Mouse (Mus musculus) forebrain, embryonic 11.5 days (tissue): ENCODE measurements around the gene Spock3. TPM values are rescaled to one million over a fixed set of nuclear protein-coding genes. Genes with fewer than 3 reads are reported as not detected.

ENCODE experiments used
- ATAC-seq: fragments of 200-750 bp; cut with Nextera tagmentation; replicated peaks from 2 replicates; pipeline ENCODE4 v1.8.0; 2017; ENCODE audit warnings: moderate TSS enrichment; ENCODE audit not compliant: low FRiP score
- DNase-seq: peaks from one replicate; pipeline ENCODE4 v3.0.0-alpha.2; 2017; ENCODE audit warnings: low spot score
- H3K27ac ChIP-seq: fragments of 300-500 bp; sonication (generic); 2 replicates; pipeline ENCODE4 v1.5.1; 2014; ENCODE audit warnings: low read depth, low read length
- H3K27me3 ChIP-seq: fragments of 300-500 bp; sonication (generic); 2 replicates; pipeline ENCODE4 v1.6.1; 2014; ENCODE audit warnings: mild to moderate bottlenecking, low read length, mixed read lengths; ENCODE audit not compliant: control insufficient read depth, insufficient read depth
- H3K36me3 ChIP-seq: fragments of 300-500 bp; sonication (generic); 2 replicates; pipeline ENCODE4 v1.6.1; 2014; ENCODE audit warnings: mild to moderate bottlenecking, low read length, moderate library complexity, mixed read lengths; ENCODE audit not compliant: control insufficient read depth, insufficient read depth
- H3K4me1 ChIP-seq: fragments of 300-500 bp; sonication (generic); replicated peaks from 2 replicates; pipeline ENCODE4 v1.6.1; 2014; ENCODE audit warnings: low read length, mixed read lengths; ENCODE audit not compliant: control insufficient read depth, insufficient read depth
- H3K4me2 ChIP-seq: fragments of 300-500 bp; sonication (generic); 2 replicates; pipeline ENCODE4 v1.6.1; 2014; ENCODE audit warnings: low read depth, mild to moderate bottlenecking, low read length, moderate library complexity, mixed read lengths; ENCODE audit not compliant: severe bottlenecking
- H3K4me3 ChIP-seq: fragments of 300-500 bp; sonication (generic); 2 replicates; pipeline ENCODE4 v1.5.1; 2014; ENCODE audit warnings: low read depth, low read length
- H3K9ac ChIP-seq: fragments of 300-500 bp; sonication (generic); 2 replicates; pipeline ENCODE4 v1.6.1; 2014; ENCODE audit warnings: low read length
- H3K9me3 ChIP-seq: fragments of 300-500 bp; sonication (generic); 2 replicates; pipeline ENCODE4 v1.6.1; 2016; ENCODE audit warnings: low read length, mixed read lengths; ENCODE audit not compliant: control insufficient read depth
- WGBS: fragments of 180-500 bp; shearing (Covaris S2); extraction: QIAGEN DNeasy Blood & Tissue Kit; methylation state at CpG from one replicate; pipeline ENCODE4 v1.1.7; 2014; 5-methylcytosine and 5-hydroxymethylcytosine counted together
- polyA plus RNA-seq: library from polyadenylated mRNA; unstranded; fragments of >200 nt; fragmentation: Nextera tagmentation; extraction: Ambion mirVana; gene quantifications from 2 replicates; pipeline ENCODE4 v1.2.1, GENCODE M21; 2014

Gene Spock3
- polyA plus RNA-seq, 1 experiment from 2014 or later = 5.5 TPM

DNA sequence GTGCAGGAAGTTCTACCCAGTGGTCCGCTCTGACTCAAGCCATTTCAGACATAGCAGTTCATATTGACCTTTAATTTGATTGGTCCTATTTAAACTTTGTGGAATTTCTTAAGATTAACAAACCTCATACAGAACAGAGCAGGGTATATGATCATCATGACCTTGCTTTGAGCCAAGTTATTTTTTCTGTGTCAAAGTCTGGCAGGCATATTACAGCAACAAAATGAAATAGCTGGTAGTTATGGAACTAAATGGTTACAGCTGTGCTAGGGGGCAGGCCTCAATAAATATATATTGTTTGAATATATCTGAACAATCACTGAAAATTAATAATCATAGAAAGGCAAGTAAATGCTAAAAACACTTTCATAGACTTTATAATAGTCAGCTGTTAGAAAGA is 384.6 kb downstream of the Spock3 start:
- no peak overlapping the region for H3K4me2 ChIP-seq
- H3K27me3 ChIP-seq = no peaks in the 10 kb centered on the region
- WGBS = 90% methylated on average over 1 of the region's 1 CpGs
- no peaks in the 10 kb centered on the region for H3K36me3 ChIP-seq
- DNase-seq (no peak), ATAC-seq (no peak)
- no peak overlapping the region for H3K27ac ChIP-seq
- no peak overlapping the region for H3K9ac ChIP-seq
- no peak overlapping the region for H3K4me3 ChIP-seq
- no peaks in the 10 kb centered on the region for H3K4me1 ChIP-seq
- H3K9me3 ChIP-seq = no peaks in the 10 kb centered on the region

GRCm38 (mm10) chr8:63368580-63368979 is 417.8 kb downstream of the Spock3 start:
- H3K4me2 ChIP-seq = no peak overlapping the region
- no peaks in the 10 kb centered on the region for H3K4me1 ChIP-seq
- WGBS = 88% methylated on average over 6 of the region's 6 CpGs
- H3K9ac ChIP-seq = no peak overlapping the region
- no peak overlapping the region for H3K27ac ChIP-seq
- no peaks in the 10 kb centered on the region for H3K36me3 ChIP-seq
- H3K4me3 ChIP-seq = no peak overlapping the region
- no peaks in the 10 kb centered on the region for H3K27me3 ChIP-seq
- DNase-seq (no peak), ATAC-seq (no peak)
- no peaks in the 10 kb centered on the region for H3K9me3 ChIP-seq

- no peak overlapping the region for H3K9ac ChIP-seq
- H3K27me3 ChIP-seq = no peaks in the 10 kb centered on the region
- DNase-seq (no peak), ATAC-seq (no peak)
- H3K4me1 ChIP-seq = no peaks in the 10 kb centered on the region
- no peaks in the 10 kb centered on the region for H3K9me3 ChIP-seq
- no peak overlapping the region for H3K27ac ChIP-seq
- H3K4me2 ChIP-seq = no peak overlapping the region
- no peaks in the 10 kb centered on the region for H3K36me3 ChIP-seq
- H3K4me3 ChIP-seq = no peak overlapping the region
Observed at GRCm38 (mm10) chr8:63397659-63398058, 446.9 kb downstream of the Spock3 start.
